Mouse (Mus musculus) liver, embryonic 14.5 days (tissue): ENCODE results near the gene Selp.

ENCODE experiments used
- CTCF ChIP-seq: IDR thresholded peaks from 2 replicates; pipeline ENCODE4 v1.5.1; 2016; ENCODE audit warnings: antibody characterized with exemption, low read depth, control low read depth
- EP300 ChIP-seq: IDR thresholded peaks from 2 replicates; pipeline ENCODE4 v1.6.1; 2016; ENCODE audit warnings: antibody characterized with exemption, low read depth

GRCm38 (mm10) chr1:164074606-164075140 is 40.4 kb upstream of the Selp start:
- no peak for TF ChIP-seq CTCF
- no peak for TF ChIP-seq EP300
